Mouse (Mus musculus): ENCODE results near the gene Adamts17. TPM values are rescaled to one million over a fixed set of nuclear protein-coding genes. Genes with fewer than 3 reads are reported as not detected.

Adamts17 gene
- polyA plus RNA-seq, 2 experiments, result 16.0 to 19.5 TPM

- Histone ChIP-seq H3K4me3 (replicated peaks; ENCODE audit: low read length) (no peak overlapping the region), H3K4me1 (ENCODE audit: control insufficient read depth, insufficient read depth, low read length) (peaks cover 9% of the 10 kb centered on the region), H3K9ac (ENCODE audit: low read depth, low read length, severe bottlenecking) (no peak overlapping the region), H3K36me3 (ENCODE audit: control insufficient read depth, insufficient read depth, low read length) (no peaks in the 10 kb centered on the region), H3K27ac (replicated peaks; ENCODE audit: low read depth, low read length) (no peak overlapping the region), H3K27me3 (ENCODE audit: control insufficient read depth, insufficient read depth, low read length) (no peaks in the 10 kb centered on the region), H3K4me2 (replicated peaks; ENCODE audit: low read depth, low read length, severe bottlenecking) (no peak overlapping the region), H3K9me3 (ENCODE audit: control insufficient read depth, low read length) (no peaks in the 10 kb centered on the region)
- 69% methylated on average over 7 of the region's 7 CpGs for WGBS
- DNase-seq (ENCODE audit: low spot score) (no peak), ATAC-seq (ENCODE audit: low FRiP score, low read depth) (no peak)
- TF ChIP-seq POLR2A (IDR thresholded peaks at IDR 0.05; ENCODE audit: borderline replicate concordance, extremely low read depth, insufficient read depth, insufficient read length), result no peak
These were observed 62.8 kb downstream of the Adamts17 start for GRCm38 (mm10) chr7:66902376-66902775.

- Histone ChIP-seq H3K9me3 (ENCODE audit: control insufficient read depth, low read length) (no peaks in the 10 kb centered on the region), H3K9ac (ENCODE audit: low read depth, low read length, severe bottlenecking) (no peak overlapping the region), H3K27me3 (ENCODE audit: control insufficient read depth, insufficient read depth, low read length) (no peaks in the 10 kb centered on the region), H3K4me2 (replicated peaks; ENCODE audit: low read depth, low read length, severe bottlenecking) (no peak overlapping the region), H3K4me3 (replicated peaks; ENCODE audit: low read length) (no peak overlapping the region), H3K4me1 (ENCODE audit: control insufficient read depth, insufficient read depth, low read length) (peaks cover 9% of the 10 kb centered on the region), H3K36me3 (ENCODE audit: control insufficient read depth, insufficient read depth, low read length) (no peaks in the 10 kb centered on the region), H3K27ac (replicated peaks; ENCODE audit: low read depth, low read length) (no peak overlapping the region)
- ATAC-seq (ENCODE audit: low FRiP score, low read depth) (no peak), DNase-seq (ENCODE audit: low spot score) (no peak)
- 59% methylated on average over 5 of the region's 5 CpGs for WGBS
- no peak for TF ChIP-seq POLR2A (IDR thresholded peaks at IDR 0.05; ENCODE audit: borderline replicate concordance, extremely low read depth, insufficient read depth, insufficient read length)
These were observed 63.5 kb downstream of the Adamts17 start for GRCm38 (mm10) chr7:66903014-66903413.

- Histone ChIP-seq H3K9ac (ENCODE audit: low read depth, low read length, severe bottlenecking) (no peak overlapping the region), H3K4me2 (replicated peaks; ENCODE audit: low read depth, low read length, severe bottlenecking) (no peak overlapping the region), H3K4me1 (ENCODE audit: control insufficient read depth, insufficient read depth, low read length) (peaks cover 9% of the 10 kb centered on the region), H3K27me3 (ENCODE audit: control insufficient read depth, insufficient read depth, low read length) (no peaks in the 10 kb centered on the region), H3K27ac (replicated peaks; ENCODE audit: low read depth, low read length) (no peak overlapping the region), H3K4me3 (replicated peaks; ENCODE audit: low read length) (no peak overlapping the region), H3K9me3 (ENCODE audit: control insufficient read depth, low read length) (no peaks in the 10 kb centered on the region), H3K36me3 (ENCODE audit: control insufficient read depth, insufficient read depth, low read length) (peaks cover 15% of the 10 kb centered on the region)
- TF ChIP-seq POLR2A (IDR thresholded peaks at IDR 0.05; ENCODE audit: borderline replicate concordance, extremely low read depth, insufficient read depth, insufficient read length), result no peak
- no peak for DNase-seq (ENCODE audit: low spot score)
- WGBS, result 72% methylated on average over 4 of the region's 4 CpGs
- no peak for ATAC-seq (ENCODE audit: low FRiP score, low read depth)
These were observed 66.4 kb downstream of the Adamts17 start for GRCm38 (mm10) chr7:66905941-66906340.

- no peak overlapping the region for H3K9ac ChIP-seq (ENCODE audit: low read depth, low read length, severe bottlenecking)
- peak overlapping the region; percentile 62 for H3K27ac ChIP-seq (replicated peaks; ENCODE audit: low read depth, low read length)
- ATAC-seq (ENCODE audit: low FRiP score, low read depth), result peak; percentile 89
- H3K36me3 ChIP-seq (ENCODE audit: control insufficient read depth, insufficient read depth, low read length), result peaks cover 21% of the 10 kb centered on the region
- no peaks in the 10 kb centered on the region for H3K9me3 ChIP-seq (ENCODE audit: control insufficient read depth, low read length)
- no peak for TF ChIP-seq POLR2A (IDR thresholded peaks at IDR 0.05; ENCODE audit: borderline replicate concordance, extremely low read depth, insufficient read depth, insufficient read length)
- no peaks in the 10 kb centered on the region for H3K27me3 ChIP-seq (ENCODE audit: control insufficient read depth, insufficient read depth, low read length)
- peaks cover 8% of the 10 kb centered on the region for H3K4me1 ChIP-seq (ENCODE audit: control insufficient read depth, insufficient read depth, low read length)
- WGBS, result 26% methylated on average over 5 of the region's 5 CpGs
- no peak overlapping the region for H3K4me3 ChIP-seq (replicated peaks; ENCODE audit: low read length)
- no peak overlapping the region for H3K4me2 ChIP-seq (replicated peaks; ENCODE audit: low read depth, low read length, severe bottlenecking)
- peak; percentile 59 for DNase-seq (ENCODE audit: low spot score)
These were observed 73.3 kb downstream of the Adamts17 start for GRCm38 (mm10) chr7:66912866-66913265.

- no peak for DNase-seq (ENCODE audit: low spot score)
- 94% methylated on average over 3 of the region's 3 CpGs for WGBS
- Histone ChIP-seq H3K36me3 (ENCODE audit: control insufficient read depth, insufficient read depth, low read length) (no peaks in the 10 kb centered on the region), H3K27me3 (ENCODE audit: control insufficient read depth, insufficient read depth, low read length) (no peaks in the 10 kb centered on the region), H3K9ac (ENCODE audit: low read depth, low read length, severe bottlenecking) (no peak overlapping the region), H3K4me3 (replicated peaks; ENCODE audit: low read length) (no peak overlapping the region), H3K4me2 (replicated peaks; ENCODE audit: low read depth, low read length, severe bottlenecking) (no peak overlapping the region), H3K27ac (replicated peaks; ENCODE audit: low read depth, low read length) (no peak overlapping the region), H3K4me1 (ENCODE audit: control insufficient read depth, insufficient read depth, low read length) (0 out of 2 replicates have a peak, but pooled peaks cover 2% of the 10 kb centered on the region), H3K9me3 (ENCODE audit: control insufficient read depth, low read length) (no peaks in the 10 kb centered on the region)
- no peak for TF ChIP-seq POLR2A (IDR thresholded peaks at IDR 0.05; ENCODE audit: borderline replicate concordance, extremely low read depth, insufficient read depth, insufficient read length)
- ATAC-seq (ENCODE audit: low FRiP score, low read depth), result no peak
These were observed 84.1 kb downstream of the Adamts17 start for GRCm38 (mm10) chr7:66923595-66923994.

GRCm38 (mm10) chr7:66924104-66924503 is 84.6 kb downstream of the Adamts17 start:
- Histone ChIP-seq H3K27ac (replicated peaks; ENCODE audit: low read depth, low read length) (no peak overlapping the region), H3K9ac (ENCODE audit: low read depth, low read length, severe bottlenecking) (no peak overlapping the region), H3K9me3 (ENCODE audit: control insufficient read depth, low read length) (no peaks in the 10 kb centered on the region), H3K4me3 (replicated peaks; ENCODE audit: low read length) (no peak overlapping the region), H3K4me2 (replicated peaks; ENCODE audit: low read depth, low read length, severe bottlenecking) (no peak overlapping the region), H3K36me3 (ENCODE audit: control insufficient read depth, insufficient read depth, low read length) (no peaks in the 10 kb centered on the region), H3K27me3 (ENCODE audit: control insufficient read depth, insufficient read depth, low read length) (no peaks in the 10 kb centered on the region), H3K4me1 (ENCODE audit: control insufficient read depth, insufficient read depth, low read length) (peaks cover 3% of the 10 kb centered on the region; the same call in 1 of the 2 replicates)
- 93% methylated on average over 1 of the region's 1 CpGs for WGBS
- no peak for TF ChIP-seq POLR2A (IDR thresholded peaks at IDR 0.05; ENCODE audit: borderline replicate concordance, extremely low read depth, insufficient read depth, insufficient read length)
- no peak for ATAC-seq (ENCODE audit: low FRiP score, low read depth)
- no peak for DNase-seq (ENCODE audit: low spot score)

All from limb, embryonic 14.5 days (tissue).